Mouse (Mus musculus) mouse trophoblast stem cell (cell line): ENCODE data around the gene Fbxl17.

Experiments
- in situ Hi-C, 2 experiments: fragments of 300-500 bp; cut with MseI, MboI; formaldehyde crosslinking; loops; 2 replicates in 1 of 2; 3 replicates in 1 of 2; pipeline ENCODE4 v1.15.1; 2025

The Fbxl17 gene

DNA sequence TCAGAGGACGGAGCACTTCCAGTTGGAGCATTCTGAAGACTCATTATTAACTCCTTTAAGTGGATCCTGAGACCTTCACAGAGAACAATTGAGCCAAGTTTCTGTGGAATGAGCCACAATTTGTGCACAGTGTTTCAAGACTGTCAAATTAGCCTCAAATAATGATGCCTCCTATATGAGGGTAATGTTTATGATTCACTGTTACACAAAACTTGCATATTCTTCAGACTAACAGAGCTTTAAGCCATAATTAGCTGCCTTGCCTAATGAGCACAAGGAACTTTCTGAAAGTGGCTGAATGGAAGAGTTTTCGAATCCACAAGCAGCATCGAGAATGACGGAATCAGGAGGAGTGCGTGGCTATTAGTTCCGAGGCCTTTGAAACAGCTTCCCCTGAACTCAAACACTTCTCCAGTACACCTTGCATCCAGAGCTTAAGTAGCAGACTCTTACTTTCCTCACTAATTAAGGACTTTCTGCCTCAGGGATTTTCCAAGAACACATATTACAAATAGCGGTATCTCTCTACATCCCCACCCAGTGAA, 389.5 kb downstream of the Fbxl17 start:
- in situ Hi-C loops, result no loop called here

DNA sequence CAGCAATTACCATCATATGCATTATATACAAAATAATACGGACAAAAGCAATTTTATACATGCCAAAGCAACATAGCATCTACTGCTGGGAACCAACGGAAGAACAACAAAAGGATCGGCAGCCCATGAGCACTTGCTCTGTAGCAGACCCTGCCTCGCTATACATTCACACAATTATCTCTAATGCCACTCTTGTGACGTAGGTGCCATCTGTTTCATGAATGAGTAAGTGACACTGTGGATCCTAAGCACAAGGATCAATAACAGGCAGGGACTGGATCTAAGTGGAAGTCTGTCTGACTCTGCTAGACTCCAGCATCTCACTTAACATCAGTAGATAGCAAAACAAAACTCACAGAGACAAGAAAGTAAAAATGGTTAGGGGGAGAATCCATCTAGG, 391.8 kb downstream of the Fbxl17 start:
- in situ Hi-C loops, result no loop called here

DNA sequence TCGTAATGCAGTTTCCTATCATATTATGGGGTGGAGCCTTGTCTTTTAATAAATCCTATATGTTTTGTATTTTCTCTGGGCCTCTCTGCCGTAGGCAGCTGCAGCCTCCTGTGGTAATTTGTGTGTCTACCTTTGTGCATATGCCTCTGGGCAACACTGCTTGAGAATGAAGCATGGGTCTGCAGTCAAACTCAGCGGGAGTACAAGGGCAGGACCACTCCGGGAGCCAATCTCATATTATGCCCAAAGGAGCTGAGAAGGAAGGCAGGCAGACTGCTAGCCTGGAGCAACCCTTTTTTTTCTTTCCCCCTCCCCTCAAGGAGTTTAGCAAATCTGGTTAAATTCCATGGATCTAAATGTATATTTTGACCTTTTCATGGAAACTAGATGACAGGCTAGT, 392.3 kb downstream of the Fbxl17 start:
- in situ Hi-C loops, result no loop called here

DNA sequence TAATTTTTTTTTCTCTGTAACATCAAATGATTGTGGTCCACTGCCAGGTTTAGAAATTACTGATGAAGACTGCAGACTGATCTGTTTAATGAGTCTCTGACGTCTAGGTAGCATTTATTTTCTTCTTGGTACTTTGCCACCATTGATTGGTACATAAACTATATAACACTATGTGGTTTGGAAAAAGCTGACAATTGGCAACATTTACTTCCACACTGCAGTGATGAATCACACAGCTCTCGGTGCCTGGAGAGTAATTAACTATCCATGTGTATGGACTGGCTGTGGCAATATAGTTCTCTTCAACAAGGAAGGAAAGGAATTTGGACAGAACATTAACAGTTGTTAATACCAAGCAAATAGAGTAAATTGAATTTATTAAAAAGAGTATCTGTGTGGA, 404.3 kb downstream of the Fbxl17 start:
- in situ Hi-C loops, result no loop called here

DNA sequence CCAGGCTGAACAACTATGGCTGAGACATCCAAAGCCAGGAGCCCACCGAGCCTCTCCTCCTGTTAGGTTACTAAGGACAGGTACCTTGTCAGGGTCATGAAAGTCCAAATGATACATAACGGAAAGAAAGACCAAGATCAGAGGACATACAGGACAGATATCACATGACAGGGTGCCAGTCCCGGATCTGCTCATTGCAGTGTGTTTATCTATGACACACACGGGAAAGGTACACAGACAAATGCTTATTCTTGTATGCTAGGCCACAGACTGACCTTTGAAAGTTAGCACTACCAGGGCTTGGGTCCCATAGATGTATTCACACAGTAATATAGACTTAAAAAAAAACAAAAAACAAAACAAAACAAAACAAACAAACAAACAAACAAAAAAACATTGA, 404.8 kb downstream of the Fbxl17 start:
- in situ Hi-C loops, result no loop called here

DNA sequence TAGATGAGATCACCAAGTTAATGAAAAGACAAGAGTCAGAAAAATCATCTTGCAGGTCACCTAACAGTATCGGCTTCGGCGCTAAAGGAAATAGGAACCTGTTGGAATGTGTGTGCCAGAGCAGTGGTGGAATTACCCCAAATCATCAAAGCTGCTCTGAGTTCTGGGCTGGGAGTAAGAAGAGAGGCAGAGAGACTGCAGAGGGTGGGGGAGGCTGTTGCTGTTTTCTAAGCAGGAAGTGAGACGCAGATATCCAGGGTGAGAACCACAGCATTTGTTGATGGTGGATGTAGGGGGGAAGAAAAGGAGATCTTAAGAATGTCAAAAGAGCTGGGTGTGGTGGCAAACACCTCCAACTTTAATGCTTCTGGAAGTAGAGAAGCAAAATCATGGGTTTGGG, 406.6 kb downstream of the Fbxl17 start:
- in situ Hi-C loops, result no loop called here

DNA sequence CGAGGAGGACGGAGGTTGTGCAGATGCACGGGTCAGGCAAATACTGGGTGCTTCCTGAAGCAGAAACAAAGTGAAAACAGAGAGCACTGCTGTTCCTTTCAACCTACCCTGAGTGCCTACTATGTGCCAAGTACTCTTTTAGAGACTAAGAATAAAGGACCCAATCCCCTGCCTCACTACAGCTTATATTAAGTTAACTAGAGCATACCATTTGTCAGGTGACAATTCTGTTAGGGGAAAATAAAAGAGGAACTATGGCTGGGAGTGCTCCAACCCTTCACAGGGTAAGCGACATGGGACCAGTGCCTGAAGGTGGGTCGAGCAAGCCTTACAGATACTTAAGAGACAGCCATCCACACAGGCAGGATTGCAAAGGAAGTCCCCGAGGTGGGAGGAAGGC, 407.0 kb downstream of the Fbxl17 start:
- in situ Hi-C loops, result no loop called here

DNA sequence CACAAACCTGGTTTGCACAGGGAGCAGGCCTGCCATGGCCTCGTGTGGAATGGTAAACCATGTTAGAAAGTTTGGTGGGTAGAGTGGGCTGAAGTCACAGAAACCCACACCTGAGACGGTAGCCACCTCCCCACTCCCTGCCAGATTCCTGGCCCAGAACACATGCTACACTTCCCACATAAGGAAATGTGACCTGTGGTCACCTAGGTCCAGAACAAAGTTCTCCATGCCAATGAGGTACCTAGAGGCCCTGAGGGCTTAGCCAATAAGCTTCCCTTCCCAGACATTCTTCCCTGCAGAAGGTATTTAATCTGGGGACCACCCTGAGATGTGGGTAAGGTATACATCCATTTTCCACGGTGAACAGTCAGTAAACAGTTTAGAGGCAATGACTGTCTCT, 409.7 kb downstream of the Fbxl17 start:
- in situ Hi-C loops, result no loop called here

DNA sequence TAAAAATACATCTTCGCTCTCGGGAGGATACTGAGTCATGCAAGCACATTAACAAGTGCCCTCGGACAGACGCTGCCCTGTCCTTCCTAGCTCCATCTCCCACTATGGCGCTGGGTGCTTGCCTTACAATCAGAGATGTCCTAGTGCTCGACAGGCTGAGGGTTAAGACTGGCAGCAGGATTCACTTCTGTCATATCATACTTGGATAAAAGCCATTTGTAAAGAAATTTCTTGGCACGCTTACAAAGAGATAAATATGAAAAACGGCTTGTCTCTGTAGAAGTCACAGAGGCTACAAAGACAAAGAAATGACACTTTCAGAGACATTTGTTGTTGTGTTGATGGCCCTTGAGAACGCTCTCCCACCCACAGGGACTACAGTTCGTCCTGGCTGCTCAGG, 412.6 kb downstream of the Fbxl17 start:
- in situ Hi-C loops, result no loop called here

DNA sequence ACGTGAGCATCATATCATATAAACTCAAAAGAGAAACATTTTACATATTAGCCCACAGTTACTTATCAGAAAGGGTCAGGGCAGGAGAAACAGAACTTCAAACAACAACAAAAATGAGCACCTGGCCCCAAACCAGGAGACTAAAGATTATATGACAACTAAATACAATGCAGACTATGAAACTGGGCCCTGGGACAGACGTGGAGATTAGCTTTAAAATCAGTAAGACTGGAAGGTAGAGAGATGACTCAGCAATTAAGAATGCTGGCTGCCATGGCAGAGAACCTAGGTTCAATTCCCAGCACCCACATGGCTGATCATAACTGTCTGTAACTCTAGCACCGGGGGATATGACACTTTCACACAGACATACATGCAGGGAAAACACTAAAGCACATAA, 413.3 kb downstream of the Fbxl17 start:
- in situ Hi-C loops, result no loop called here

DNA sequence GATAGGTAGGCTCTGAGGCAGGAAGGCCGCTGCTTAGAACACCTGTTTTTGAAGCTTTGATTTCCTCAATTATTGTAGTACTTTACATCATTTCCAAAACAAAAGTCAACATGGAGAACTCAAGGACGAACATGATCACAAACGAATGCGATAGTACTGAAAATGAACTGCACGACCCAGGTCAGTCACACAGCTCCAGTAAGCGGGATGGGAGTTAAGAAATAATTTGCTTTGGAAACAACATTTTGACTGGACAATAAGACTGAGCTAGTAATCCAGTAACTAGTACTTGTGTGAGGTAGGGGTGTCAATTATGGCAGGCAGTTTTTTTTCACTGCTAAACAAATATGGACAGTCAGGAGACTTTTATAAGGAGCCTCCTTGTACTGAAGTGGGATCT, 414.6 kb downstream of the Fbxl17 start:
- in situ Hi-C loops, result no loop called here

DNA sequence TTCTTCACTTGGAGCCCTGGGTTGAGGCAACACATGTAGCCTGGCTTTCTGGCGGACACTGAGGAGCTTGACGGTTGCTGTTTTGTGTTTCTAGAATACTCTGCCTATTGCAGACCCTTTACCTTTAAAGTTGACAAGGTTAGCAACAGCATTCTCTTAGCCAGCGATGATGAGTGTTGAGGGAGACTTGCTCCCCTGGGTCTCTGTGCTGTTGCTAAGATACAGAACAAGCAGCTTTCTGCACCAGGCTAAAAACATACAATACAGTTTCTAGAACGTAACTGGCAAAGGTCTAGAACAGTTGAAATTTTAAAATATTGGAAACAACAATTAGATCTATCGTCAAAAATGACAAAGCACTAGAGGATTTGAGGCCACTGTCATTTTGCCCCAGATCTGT, 420.7 kb downstream of the Fbxl17 start:
- in situ Hi-C loops, result no loop called here

DNA sequence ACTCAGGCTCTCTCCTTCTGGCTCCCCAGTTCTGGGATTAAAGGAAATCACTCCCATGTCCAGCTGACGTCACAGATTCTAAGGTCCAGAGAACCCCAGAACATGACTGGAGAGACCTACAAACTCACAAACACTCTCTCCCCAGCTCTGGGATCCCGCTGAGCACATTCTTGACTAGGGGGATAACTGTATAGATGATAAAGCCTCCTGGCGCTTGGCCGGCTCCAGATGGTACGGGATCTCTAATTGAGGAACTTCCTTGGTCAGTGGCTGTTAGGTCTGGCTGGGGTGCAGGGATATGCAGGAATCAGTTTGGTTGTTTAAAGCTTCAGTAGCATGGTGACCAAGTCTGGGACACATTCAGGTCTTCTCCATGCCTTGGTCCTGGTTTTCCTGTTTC, 422.3 kb downstream of the Fbxl17 start:
- in situ Hi-C loops, result no loop called here

DNA sequence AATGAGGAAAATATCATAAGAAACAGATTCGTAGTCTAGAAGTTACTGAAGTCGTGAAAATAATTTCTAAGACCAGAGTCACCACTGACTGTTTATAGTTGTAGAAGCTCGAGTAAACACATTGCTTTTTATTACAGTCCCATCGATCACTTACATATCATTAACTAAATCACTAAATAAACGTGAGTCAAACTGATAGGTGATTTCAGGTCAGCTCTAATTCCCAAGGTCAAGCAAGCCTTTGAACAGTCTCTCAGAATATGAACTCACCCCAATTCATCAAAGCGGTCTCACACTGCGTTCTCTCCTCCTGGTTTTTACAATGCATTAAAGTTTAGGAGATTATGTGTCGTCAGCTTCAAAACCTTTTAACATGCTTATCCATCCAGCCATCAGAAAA, 423.2 kb downstream of the Fbxl17 start:
- in situ Hi-C loops, result no loop called here

DNA sequence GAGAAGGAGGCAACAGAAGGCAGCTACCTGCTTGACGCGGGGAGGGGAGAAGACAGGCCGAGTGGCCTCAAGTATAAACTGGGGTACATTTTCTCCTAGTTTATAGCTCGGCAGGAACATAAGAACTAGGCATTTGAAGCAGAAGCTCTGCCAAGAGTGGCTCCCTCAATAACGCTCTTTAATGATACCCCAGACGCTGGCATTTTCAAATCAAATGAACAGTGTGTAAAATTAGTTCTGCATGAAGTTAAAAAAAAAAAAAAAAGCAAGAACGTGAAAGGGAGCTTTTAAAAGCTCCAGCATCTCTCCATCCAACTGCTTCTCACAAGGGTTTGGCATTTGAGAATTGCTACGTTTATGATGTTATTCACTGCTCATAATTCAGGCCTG, 423.8 kb downstream of the Fbxl17 start:
- in situ Hi-C loops, result no loop called here

DNA sequence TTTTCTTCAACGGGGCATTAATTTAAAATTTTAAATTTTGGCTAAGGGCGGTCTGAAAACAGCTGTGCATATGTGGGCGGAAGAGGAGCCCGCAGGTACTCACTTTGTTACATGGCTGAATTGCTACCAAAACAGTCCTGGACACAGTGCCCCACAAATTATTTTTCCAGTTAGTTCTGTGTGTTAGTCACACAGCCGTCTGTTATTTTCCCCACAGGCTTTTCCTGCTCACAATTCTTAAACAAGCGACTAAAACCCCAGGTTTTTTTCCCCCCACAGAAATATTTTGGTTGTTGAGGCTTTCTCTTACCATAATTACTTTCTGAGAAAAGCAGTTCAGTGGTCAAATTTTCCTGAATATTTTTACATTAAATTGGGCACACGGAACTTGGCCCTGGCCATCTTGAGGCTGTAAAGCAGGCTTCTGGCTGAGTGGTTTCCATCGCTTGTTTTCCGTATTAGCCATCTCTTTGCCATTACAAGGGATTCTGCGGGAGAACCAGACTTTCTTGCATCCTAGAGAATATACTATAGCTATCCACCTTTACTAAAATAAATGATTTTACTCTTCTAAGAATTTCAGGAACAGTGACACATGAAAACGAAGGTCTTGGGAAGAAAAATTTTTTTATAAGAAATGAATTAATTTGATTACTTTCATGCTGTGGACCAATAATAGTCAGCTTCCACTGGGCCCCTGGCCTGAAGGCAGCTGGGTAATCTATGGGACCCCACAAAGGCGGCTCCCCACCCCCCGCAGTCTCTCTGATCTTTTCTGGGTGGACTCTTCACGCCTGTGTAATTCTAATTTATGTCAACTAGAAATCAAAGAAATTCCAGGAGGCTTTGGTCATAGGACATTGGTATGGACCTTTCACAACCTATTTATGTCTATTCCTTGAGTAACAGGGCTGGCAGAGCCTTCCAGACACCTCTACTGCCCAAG, 424.5 kb downstream of the Fbxl17 start:
- in situ Hi-C loops, result no loop called here

DNA sequence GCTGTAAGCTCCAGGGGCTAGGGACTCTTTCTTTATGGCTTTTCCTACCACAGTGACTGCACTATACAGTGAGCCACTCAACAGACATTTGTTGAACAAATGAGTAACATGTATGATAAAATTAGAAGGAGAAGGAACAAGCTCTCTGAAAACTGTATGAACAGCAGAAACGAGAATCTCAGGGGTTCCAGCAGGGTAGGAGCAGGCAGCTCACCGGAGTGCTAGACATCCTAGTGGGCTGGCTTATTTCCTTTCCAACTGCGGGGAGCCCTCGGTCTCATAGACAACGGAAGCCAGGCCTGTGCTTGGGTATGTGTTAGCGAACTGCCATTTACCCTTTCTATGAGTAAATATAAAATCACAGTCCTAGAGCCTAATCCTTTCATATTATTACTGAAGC, 426.5 kb downstream of the Fbxl17 start:
- in situ Hi-C loops, result no loop called here

DNA sequence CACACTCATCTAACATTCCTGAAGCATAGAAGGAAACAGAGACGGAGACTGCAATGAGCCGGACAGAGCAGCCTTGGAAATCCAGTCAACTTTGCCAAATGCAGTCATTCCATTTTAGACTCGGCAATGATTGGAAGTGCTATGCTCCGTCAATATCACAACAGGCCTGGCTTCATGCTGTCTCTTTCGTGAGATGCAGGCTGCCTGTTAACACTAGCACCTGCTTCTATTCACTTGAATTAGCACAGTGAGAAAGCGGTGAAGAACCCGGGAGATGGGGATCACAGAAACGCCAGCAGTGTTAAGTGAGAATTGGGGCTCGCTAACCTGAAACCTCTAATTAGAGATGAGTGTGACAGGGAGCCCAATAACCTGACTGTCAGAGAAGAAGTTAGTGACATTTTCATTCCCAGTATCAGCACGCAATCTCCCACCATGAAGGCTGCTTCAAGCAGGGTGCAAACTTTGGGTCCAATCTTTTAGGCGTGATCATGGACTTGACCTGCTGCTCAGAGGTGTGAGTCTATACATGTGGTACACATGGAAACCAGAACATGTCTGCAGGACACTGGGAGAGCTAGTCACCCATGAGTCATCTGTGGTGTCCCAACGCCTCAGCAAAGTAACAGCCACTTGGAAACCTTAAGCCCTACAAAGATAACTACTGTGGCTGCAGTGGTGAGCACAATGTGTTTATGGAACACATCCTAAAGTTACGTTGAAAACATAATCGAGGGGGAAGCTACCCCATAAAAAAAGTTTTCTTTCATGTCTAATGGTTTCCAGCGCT, 428.5 kb downstream of the Fbxl17 start:
- in situ Hi-C loops, result no loop called here

DNA sequence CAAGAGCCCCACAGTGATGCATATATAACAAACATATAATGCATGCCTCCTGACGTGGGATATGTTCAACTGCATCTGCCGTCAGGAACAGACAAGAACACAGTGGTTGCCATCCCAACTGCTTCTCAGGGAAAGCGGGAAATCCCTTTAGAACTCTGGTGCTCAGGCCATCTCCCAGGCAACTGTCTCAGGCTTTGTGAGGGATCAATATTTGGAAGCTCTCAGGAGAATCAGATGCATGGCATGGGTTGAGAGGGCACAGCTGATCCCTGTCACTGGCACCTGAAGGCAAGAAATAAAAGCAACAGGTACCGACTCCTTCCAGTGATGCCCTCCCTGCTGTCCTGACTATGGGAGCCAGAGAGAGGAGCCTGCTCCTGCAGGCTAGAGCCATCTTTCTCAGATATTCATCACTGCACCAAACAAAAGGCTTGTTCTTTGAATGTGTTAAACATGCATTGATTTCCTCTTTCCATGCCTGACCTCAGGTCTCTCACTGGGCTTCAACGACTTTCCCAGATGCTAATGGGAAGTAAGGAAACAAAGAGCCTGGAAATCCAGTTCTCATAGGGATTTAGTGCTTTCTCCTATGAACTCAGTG, 429.6 kb downstream of the Fbxl17 start:
- in situ Hi-C loops, result no loop called here

DNA sequence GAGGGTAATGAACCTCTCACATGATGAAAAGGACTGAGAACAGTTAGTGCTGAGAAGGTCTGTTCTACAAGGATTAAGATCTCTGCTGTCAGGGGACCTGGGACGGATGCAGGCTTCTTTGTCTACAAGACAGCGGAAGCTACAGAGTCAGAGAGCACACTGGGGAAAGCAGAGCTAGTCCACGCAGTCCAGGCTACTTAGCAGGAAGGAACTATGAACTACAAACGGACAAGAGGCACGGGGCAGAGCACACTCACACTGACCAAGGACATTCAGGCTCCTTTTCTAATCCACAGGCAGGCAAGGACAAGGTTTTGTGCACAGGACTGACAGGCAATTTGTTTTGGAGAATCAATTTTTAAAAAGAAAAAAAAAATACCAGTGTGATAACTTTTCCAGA, 437.0 kb downstream of the Fbxl17 start:
- in situ Hi-C loops, result no loop called here

DNA sequence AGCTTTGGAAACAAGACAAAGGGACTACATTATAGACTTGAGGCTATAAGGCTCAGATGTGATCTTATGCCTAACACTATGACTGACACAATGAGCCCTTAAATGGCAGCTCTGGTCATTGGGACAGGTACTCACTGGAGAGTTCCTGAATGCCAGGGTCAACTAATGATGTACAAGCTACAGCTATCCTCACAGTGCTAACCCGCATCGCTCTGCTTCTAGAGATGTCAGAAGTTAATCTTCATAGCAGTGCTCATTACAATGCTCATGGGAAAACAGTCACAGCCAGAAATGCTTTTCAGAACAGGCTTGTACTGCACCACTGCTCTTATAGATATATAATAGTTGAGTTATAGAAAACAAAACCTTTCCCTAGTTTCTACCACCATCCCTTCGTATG, 438.0 kb downstream of the Fbxl17 start:
- in situ Hi-C loops, result no loop called here

DNA sequence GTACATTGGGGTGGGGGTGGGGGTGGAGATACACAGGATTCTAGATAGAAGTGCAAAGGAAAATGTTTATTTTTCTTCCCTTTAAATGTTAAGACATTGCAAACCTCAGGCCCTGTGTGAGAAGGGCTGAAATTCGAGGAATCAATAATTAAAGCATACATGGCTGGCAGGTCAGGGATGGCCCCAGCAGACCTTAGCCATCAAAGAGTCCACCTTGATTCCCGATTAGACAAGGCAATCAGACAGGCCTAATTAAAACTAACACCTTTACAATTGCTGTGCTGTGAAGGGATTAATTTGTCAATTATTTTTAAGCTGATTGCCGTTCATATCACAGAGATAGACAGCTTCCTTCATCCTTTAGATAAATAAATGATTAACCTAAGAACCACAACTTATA, 439.0 kb downstream of the Fbxl17 start:
- in situ Hi-C loops, result no loop called here
